Mouse (Mus musculus) gastrocnemius, postnatal 25 days (tissue): ENCODE data around the gene Lrrn2. TPM values are rescaled to one million over a fixed set of nuclear protein-coding genes. Genes with fewer than 3 reads are reported as not detected.

Source experiments
- DNase-seq: peaks from one replicate; pipeline ENCODE4 v3.0.0; 2022
- total RNA-seq, 2 experiments: library from RNA; stranded (reverse); gene quantifications; 1 replicate in 1 of 2; 2 replicates in 1 of 2; pipeline ENCODE4 v1.2.3; 2021

The Lrrn2 gene
- total RNA-seq, 2 experiments from 2014 or later, result 1.1 to 1.3 TPM

DNA sequence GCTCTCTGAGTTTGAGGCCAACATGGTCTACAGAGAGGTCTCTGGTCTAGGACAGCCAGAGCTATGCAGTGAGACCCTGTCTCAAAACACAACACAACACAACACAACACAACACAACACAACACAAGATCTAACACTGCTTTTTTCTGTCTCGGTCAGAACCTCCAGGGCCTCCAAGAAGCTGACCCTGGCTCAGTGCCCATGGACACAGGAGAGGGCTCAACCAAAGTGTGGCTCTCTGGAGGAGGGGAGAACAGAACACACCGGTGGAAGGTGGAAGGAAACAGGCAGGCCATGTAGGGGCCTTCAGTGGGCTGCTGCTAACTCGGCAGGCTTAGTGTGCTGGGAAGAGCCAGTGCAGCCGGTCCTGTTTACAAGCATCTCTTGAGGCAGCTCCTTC, 5.6 kb downstream of the Lrrn2 start:
- no peak for DNase-seq

- no peak for DNase-seq
Measured at GRCm38 (mm10) chr1:132886626-132887025, 6.6 kb downstream of the Lrrn2 start.

DNA sequence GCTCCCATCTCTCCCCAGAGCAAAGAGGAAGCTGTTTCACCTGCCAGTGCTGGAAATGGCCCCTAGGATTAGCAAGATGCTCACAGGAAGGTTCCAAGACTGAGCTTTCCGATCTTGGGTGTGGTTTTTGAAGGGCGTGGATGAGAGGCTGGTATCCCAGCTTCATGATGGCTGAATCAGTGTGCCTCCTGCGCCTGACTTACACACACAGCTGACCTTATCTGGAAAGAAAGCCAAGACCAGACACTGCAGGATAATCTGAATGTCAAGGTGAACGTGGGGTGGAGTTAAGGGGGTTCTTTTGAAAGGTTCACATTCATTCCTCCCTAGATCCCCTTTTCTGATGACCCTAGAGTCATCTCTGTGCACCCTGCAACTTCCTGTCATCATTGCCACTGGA, 8.7 kb downstream of the Lrrn2 start:
- DNase-seq, result no peak

DNA sequence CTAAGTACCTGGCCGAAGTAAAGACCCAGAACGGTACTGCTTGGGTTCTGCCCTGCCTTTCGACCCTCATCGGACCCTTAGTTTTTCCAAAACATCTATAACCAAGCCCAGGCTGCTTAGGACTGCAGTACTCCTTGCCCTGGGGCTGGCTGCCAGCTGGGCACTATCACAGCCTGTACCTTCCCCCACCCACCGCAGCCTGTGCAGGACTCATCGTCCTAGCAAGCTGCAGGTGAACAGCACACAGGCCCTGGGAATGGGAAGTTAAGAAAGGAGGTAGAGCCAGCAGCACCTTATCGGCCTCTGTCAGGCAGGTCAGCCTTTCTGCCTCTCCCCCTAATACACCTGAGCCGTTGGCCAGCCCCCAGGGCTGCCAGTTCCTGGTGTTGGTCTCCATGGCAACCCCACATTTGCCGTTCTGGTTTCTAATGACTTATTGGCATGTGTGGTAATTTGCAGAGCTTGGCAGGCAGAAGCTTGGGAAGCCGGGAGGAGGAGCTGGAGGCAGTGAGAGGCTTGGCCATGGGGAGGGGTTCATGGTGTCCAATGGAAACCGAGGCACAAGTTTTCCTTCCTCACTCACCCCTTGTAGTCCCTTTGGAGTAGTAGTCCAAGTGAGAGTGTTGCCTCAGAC, 10.2 kb downstream of the Lrrn2 start:
- DNase-seq, result no peak

GRCm38 (mm10) chr1:132892065-132892464, 12.0 kb downstream of the Lrrn2 start:
- no peak for DNase-seq

- DNase-seq, result no peak
Measured at GRCm38 (mm10) chr1:132893311-132894077, 13.4 kb downstream of the Lrrn2 start.

GRCm38 (mm10) chr1:132899029-132899428, 19.0 kb downstream of the Lrrn2 start:
- no peak for DNase-seq

- no peak for DNase-seq
Measured at GRCm38 (mm10) chr1:132899626-132900025, 19.6 kb downstream of the Lrrn2 start.

GRCm38 (mm10) chr1:132900945-132901344, 20.9 kb downstream of the Lrrn2 start:
- DNase-seq, result no peak

GRCm38 (mm10) chr1:132903519-132903918, 23.4 kb downstream of the Lrrn2 start:
- DNase-seq, result no peak

- no peak for DNase-seq
Measured at GRCm38 (mm10) chr1:132909090-132909489, 29.0 kb downstream of the Lrrn2 start.

GRCm38 (mm10) chr1:132909951-132910350, 29.9 kb downstream of the Lrrn2 start:
- DNase-seq, result no peak

DNA sequence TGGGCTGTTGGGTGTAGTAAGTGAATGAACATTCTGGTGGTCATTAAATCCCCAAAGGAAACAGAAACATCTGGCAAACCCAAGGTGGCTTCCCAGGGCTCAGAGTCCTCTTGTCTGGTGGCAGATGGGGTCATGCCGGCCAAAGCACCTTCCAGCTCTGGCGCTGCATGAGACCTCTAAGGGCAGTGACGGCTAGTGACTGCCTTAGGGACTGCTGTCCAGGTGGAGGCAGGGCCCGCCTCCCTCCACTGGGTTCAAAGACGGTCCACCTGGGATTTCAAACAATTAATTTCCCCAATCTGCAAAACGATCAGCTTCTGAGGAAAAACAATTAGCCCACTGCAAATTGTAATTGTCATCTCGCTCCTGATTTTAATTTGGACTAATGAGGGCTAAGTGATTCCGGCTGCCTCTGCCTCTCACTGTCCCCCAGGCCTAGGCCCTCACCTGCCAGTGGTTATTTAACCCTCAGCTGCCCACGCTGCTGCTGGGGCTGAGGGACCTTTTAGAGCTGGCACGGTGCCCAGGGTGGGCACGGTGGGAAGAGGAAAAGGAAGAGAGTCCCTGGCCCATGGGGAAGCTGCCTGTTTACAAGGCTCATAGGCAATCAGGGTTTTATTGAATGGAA, 30.5 kb downstream of the Lrrn2 start:
- no peak for DNase-seq

GRCm38 (mm10) chr1:132915849-132916493, 35.9 kb downstream of the Lrrn2 start:
- no peak for DNase-seq

- no peak for DNase-seq
Measured at GRCm38 (mm10) chr1:132917554-132917953, 37.5 kb downstream of the Lrrn2 start.

DNA sequence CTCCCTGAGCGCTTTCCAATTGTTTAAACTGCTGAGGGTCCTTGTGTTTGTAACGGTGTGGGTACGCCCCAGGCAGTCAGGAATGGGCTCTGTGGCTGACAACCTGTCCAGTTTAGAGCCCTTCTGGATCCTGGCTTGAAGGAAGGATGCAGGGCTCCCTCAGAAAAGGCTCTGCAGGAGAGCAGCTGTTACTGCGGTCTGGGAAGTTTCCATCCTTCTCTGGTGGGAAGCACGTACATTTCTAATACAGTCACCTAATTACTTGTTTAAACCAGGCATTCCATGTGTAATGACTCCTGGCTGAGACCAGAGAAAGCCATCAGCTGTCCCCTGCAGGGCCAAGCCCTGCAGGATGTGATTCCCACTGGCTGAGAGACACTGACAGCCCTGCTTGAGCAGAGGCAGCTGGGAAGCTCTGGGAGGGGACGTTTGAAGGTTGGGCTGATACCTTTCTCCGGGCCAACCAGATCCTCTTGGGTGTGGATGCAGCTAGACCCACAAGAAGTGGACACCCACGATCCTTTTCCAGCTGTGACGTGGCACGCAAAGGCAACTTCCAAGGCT, 38.1 kb downstream of the Lrrn2 start:
- DNase-seq, result no peak

DNA sequence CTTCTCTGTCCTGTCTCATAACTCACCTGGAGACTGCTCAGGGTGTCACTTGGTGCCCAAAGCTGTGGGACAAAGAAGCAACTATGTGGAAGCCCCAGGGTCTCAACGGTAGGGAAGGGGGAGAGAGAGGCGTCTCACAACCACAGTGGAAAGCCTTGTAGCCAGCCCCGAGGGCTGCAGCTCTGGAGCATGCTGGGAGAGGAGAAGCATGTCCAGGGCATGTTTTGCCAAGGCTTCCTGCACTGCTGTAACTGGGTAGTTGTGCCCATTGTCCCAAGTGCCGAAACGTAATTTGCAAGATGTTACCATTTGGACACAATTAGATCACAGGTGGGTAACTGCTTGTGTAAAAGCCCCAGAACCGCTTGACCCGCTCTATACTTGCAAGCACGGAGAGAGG, 39.2 kb downstream of the Lrrn2 start:
- no peak for DNase-seq

GRCm38 (mm10) chr1:132921071-132921470, 41.0 kb downstream of the Lrrn2 start:
- no peak for DNase-seq

DNA sequence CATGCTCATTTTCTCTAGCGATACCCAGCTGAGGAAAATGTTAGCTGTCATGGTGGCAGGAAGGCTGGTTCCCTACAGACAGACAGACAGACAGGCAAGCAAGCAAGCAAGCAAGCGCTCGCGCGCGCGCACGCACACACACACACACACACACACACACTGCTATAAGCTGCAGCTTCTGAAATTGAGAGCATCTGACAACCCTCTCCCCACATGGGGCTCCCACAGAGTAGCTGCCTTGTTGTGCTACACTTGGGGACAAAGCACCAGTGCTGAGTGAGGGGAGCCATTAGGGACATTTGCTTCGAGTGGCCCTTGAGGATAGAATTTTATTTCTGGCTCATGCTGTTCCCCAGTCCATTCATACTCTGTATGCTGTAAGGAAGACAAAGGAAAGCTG, 42.2 kb downstream of the Lrrn2 start:
- no peak for DNase-seq

DNA sequence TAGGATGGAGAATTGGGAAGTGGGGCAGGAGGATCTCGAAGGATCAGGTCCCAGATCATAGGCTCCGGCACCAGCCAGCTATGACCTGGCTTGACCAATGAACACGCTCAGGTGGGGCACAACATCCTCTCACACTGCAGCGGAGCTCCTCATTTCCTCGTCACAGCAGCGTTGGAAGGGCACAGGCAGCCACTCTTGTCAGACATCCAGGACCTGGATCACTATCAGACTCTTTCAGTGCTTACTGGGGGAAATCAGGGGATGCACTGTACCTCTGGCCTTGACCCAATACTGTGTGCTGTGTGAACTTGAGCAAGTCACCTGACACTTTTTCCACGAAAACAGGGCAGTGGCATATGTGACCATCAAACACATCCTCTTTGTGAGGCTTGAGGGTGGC, 45.2 kb downstream of the Lrrn2 start:
- no peak for DNase-seq

- no peak for DNase-seq
Measured at GRCm38 (mm10) chr1:132928032-132928906, 48.2 kb downstream of the Lrrn2 start.

GRCm38 (mm10) chr1:132928907-132929250, 48.8 kb downstream of the Lrrn2 start:
- no peak for DNase-seq
